Mouse (Mus musculus) hindbrain, postnatal 0 days (tissue): ENCODE measurements at regions not wholly inside any gene's neighbourhood (a gene's known extent, or its start where the extent isn't known, plus 50 kb on each side); places are given as distances from the start of the nearest gene placed in this dataset.

ENCODE experiments used
- ATAC-seq: fragments of 200-750 bp; cut with Nextera tagmentation; 2 replicates; pipeline ENCODE4 v1.8.0; 2017; ENCODE audit warnings: mild to moderate bottlenecking, moderate TSS enrichment, moderate library complexity
- DNase-seq: peaks from one replicate; pipeline ENCODE4 v3.0.0-alpha.2; 2015; ENCODE audit warnings: low spot score
- H3K27ac ChIP-seq: fragments of 300-500 bp; sonication (generic); 2 replicates; pipeline ENCODE4 v1.5.1; 2014; ENCODE audit warnings: mild to moderate bottlenecking
- H3K27me3 ChIP-seq: fragments of 300-500 bp; sonication (generic); 2 replicates; pipeline ENCODE4 v1.6.1; 2014; ENCODE audit warnings: low read length, mixed read lengths; ENCODE audit not compliant: insufficient read depth
- H3K36me3 ChIP-seq: fragments of 300-500 bp; sonication (generic); 2 replicates; pipeline ENCODE4 v1.6.1; 2014; ENCODE audit warnings: low read length, mixed read lengths; ENCODE audit not compliant: insufficient read depth
- H3K4me1 ChIP-seq: fragments of 300-500 bp; sonication (generic); 2 replicates; pipeline ENCODE4 v1.6.1; 2014; ENCODE audit warnings: antibody characterized with exemption, low read length, mixed read lengths; ENCODE audit not compliant: insufficient read depth
- H3K4me2 ChIP-seq: fragments of 300-500 bp; sonication (generic); 2 replicates; pipeline ENCODE4 v1.6.1; 2014; ENCODE audit warnings: low read depth, mild to moderate bottlenecking, low read length, moderate library complexity, mixed read lengths
- H3K4me3 ChIP-seq: fragments of 300-500 bp; sonication (generic); 2 replicates; pipeline ENCODE4 v1.5.1; 2014; ENCODE audit warnings: low read length
- H3K9ac ChIP-seq: fragments of 300-500 bp; sonication (generic); replicated peaks from 2 replicates; pipeline ENCODE4 v1.6.1; 2014; ENCODE audit warnings: mild to moderate bottlenecking, low read length, moderate library complexity, mixed read lengths
- H3K9me3 ChIP-seq: fragments of 300-500 bp; sonication (generic); 2 replicates; pipeline ENCODE4 v1.6.1; 2016; ENCODE audit warnings: low read length, mixed read lengths
- CTCF ChIP-seq: IDR thresholded peaks from 2 replicates; pipeline ENCODE4 v1.5.1; 2016; ENCODE audit warnings: antibody characterized with exemption, control low read depth, low read depth
- WGBS: fragments of 180-500 bp; shearing (Covaris S2); extraction: QIAGEN DNeasy Blood & Tissue Kit; methylation state at CpG from one replicate; pipeline ENCODE4 v1.1.7; 2014; 5-methylcytosine and 5-hydroxymethylcytosine counted together

- Histone ChIP-seq H3K4me1 (no peaks in the 10 kb centered on the region), H3K9ac (no peak overlapping the region), H3K9me3 (no peaks in the 10 kb centered on the region), H3K27ac (no peak overlapping the region), H3K4me2 (no peak overlapping the region), H3K27me3 (no peaks in the 10 kb centered on the region), H3K36me3 (no peaks in the 10 kb centered on the region), H3K4me3 (no peak overlapping the region)
- no peak for TF ChIP-seq CTCF
- WGBS: 78% methylated on average over 1 of the region's 1 CpGs
- ATAC-seq (no peak), DNase-seq (no peak)
These were observed 275.4 kb upstream of the Plxna2 start for GRCm38 (mm10) chr1:194342568-194342967.

- H3K9me3 ChIP-seq: no peaks in the 10 kb centered on the region
- 47% methylated on average over 3 of the region's 3 CpGs for WGBS
- ATAC-seq (no peak), DNase-seq (no peak)
- no peak overlapping the region for H3K27ac ChIP-seq
- no peaks in the 10 kb centered on the region for H3K4me1 ChIP-seq
- H3K9ac ChIP-seq: no peak overlapping the region
- H3K36me3 ChIP-seq: no peaks in the 10 kb centered on the region
- no peak overlapping the region for H3K4me3 ChIP-seq
- no peak for TF ChIP-seq CTCF
- H3K27me3 ChIP-seq: no peaks in the 10 kb centered on the region
- no peak overlapping the region for H3K4me2 ChIP-seq
These were observed 276.3 kb upstream of the Plxna2 start for GRCm38 (mm10) chr1:194341758-194342157.

- H3K27ac ChIP-seq: peak overlapping the region; percentile 64; the same call in 1 of the 2 replicates
- TF ChIP-seq CTCF: no peak
- ATAC-seq: peak; percentile 67; the same call in 1 of the 2 replicates
- H3K4me1 ChIP-seq: no peaks in the 10 kb centered on the region
- H3K36me3 ChIP-seq: no peaks in the 10 kb centered on the region
- no peak overlapping the region for H3K4me2 ChIP-seq
- H3K27me3 ChIP-seq: no peaks in the 10 kb centered on the region
- no peak overlapping the region for H3K9ac ChIP-seq
- DNase-seq: peak; percentile 65
- H3K9me3 ChIP-seq: no peaks in the 10 kb centered on the region
- H3K4me3 ChIP-seq: no peak overlapping the region
- 47% methylated on average over 5 of the region's 5 CpGs for WGBS
These were observed 283.0 kb upstream of the Plxna2 start for GRCm38 (mm10) chr1:194334752-194335719.

GRCm38 (mm10) chr1:194332639-194333038, 285.4 kb upstream of the Plxna2 start:
- no peak for ATAC-seq
- Histone ChIP-seq H3K9me3 (no peaks in the 10 kb centered on the region), H3K4me1 (no peaks in the 10 kb centered on the region), H3K4me3 (no peak overlapping the region), H3K4me2 (no peak overlapping the region), H3K27me3 (no peaks in the 10 kb centered on the region), H3K36me3 (no peaks in the 10 kb centered on the region), H3K9ac (no peak overlapping the region), H3K27ac (no peak overlapping the region)
- DNase-seq: no peak
- TF ChIP-seq CTCF: no peak

DNA sequence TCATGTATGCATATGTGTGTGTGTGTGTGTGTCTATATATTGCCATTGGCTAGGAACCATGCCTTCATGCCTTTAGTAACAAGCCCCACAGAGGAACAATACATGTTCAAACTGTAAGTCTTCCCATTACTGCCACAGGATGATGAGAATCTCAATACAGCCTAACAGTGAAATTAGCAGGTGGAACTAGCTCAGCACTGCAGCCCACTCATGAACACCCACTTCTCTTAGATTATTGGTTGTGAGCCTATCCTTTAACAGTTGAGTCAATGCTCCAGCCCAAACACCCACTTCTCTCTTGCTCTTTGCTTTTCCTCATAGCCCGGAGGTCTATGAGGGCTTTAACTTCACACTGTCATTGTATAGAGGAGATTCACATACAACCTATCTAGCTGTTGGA, 287.5 kb upstream of the Plxna2 start:
- H3K27ac ChIP-seq: no peak overlapping the region
- no peak overlapping the region for H3K4me3 ChIP-seq
- H3K4me2 ChIP-seq: no peak overlapping the region
- no peaks in the 10 kb centered on the region for H3K36me3 ChIP-seq
- ATAC-seq (no peak), DNase-seq (no peak)
- H3K4me1 ChIP-seq: no peaks in the 10 kb centered on the region
- H3K9ac ChIP-seq: no peak overlapping the region
- no peaks in the 10 kb centered on the region for H3K27me3 ChIP-seq
- WGBS: 94% methylated on average over 1 of the region's 1 CpGs
- no peak for TF ChIP-seq CTCF
- no peaks in the 10 kb centered on the region for H3K9me3 ChIP-seq

DNA sequence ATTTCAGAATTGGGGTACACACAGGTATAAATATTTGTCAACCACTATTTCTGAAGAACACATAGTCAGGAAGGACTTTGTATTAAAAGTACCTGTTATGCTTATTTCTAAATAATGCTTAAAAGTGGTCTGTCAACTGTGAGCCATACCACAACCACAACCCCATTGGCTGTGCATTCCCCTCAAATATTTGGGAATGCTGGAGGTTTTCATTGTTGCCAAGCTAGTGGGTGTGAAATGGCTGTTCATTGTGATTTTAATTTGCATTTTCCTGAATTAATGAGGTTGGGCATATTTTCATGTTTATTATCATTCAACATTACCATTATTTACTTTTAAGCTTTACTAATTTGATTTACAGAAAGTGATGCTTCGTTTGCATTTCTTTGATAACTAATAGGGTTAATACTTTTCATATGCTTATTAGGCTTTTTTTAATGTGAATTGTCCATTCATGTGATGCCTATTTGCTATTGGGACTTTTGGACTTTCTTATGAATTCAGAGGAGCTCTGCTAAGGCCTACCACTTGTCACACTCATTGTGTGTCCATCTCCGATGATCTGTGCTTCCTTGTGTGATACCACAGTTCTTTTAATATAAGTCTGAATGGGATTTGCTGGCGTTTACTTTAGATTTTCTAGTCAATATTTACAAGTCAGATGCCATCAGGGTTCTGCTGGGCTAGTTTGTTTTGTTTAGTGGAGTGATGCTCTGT, 297.5 kb upstream of the Plxna2 start:
- DNase-seq (no peak), ATAC-seq (no peak)
- H3K4me2 ChIP-seq: no peak overlapping the region
- H3K27me3 ChIP-seq: no peaks in the 10 kb centered on the region
- no peaks in the 10 kb centered on the region for H3K4me1 ChIP-seq
- H3K9ac ChIP-seq: no peak overlapping the region
- H3K4me3 ChIP-seq: no peak overlapping the region
- no peaks in the 10 kb centered on the region for H3K9me3 ChIP-seq
- H3K36me3 ChIP-seq: no peaks in the 10 kb centered on the region
- 33% methylated on average over 3 of the region's 3 CpGs for WGBS
- no peak overlapping the region for H3K27ac ChIP-seq
- no peak for TF ChIP-seq CTCF
